Mouse (Mus musculus) bone marrow macrophage, adult 2 months (primary cell): Measurements from ENCODE around the gene Fam168b.

ENCODE experiments used
- CTCF ChIP-seq: IDR thresholded peaks from 2 replicates; pipeline ENCODE4 v1.5.1; 2012; ENCODE audit warnings: low read depth, mild to moderate bottlenecking, low read length, moderate library complexity
- POLR2A ChIP-seq: IDR thresholded peaks from 2 replicates; pipeline ENCODE4 v1.6.1; 2012; ENCODE audit warnings: mild to moderate bottlenecking, low read depth, low read length, borderline replicate concordance

- TF ChIP-seq CTCF = peak; percentile 32; the same call in 1 of the 2 replicates
- no peak for TF ChIP-seq POLR2A
Observed at GRCm38 (mm10) chr1:34891559-34892289, 48.9 kb upstream of the Fam168b start.
